Mouse (Mus musculus) lung, embryonic 14.5 days (tissue): ENCODE data around the gene Lce1a2. TPM values are rescaled to one million over a fixed set of nuclear protein-coding genes. Genes with fewer than 3 reads are reported as not detected.
A peak's percentile ranks its signal among the peaks of the same experiment; 100 is the strongest.
"Not testable (repeated sequence)": the region's sequence is repeated elsewhere in the genome, so short reads cannot be mapped to it uniquely, and the experiment has no call there.

Experiments
- ATAC-seq: fragments of 200-750 bp; cut with Nextera tagmentation; 2 replicates; pipeline ENCODE4 v1.8.0; 2017; ENCODE audit warnings: mild to moderate bottlenecking, moderate TSS enrichment, moderate library complexity; ENCODE audit not compliant: insufficient read depth
- DNase-seq: peaks from one replicate; pipeline ENCODE4 v3.0.0-alpha.2; 2015
- H3K27ac ChIP-seq: fragments of 300-500 bp; sonication (generic); 2 replicates; pipeline ENCODE4 v1.5.1; 2014; ENCODE audit warnings: low read depth, mild to moderate bottlenecking, moderate library complexity
- H3K27me3 ChIP-seq: fragments of 300-500 bp; sonication (generic); 2 replicates; pipeline ENCODE4 v1.6.1; 2014; ENCODE audit warnings: low read length, control low read depth; ENCODE audit not compliant: insufficient read depth
- H3K36me3 ChIP-seq: fragments of 300-500 bp; sonication (generic); 2 replicates; pipeline ENCODE4 v1.6.1; 2014; ENCODE audit warnings: control low read depth; ENCODE audit not compliant: insufficient read depth
- H3K4me1 ChIP-seq: fragments of 300-500 bp; sonication (generic); 2 replicates; pipeline ENCODE4 v1.6.1; 2014; ENCODE audit warnings: antibody characterized with exemption, control low read depth; ENCODE audit not compliant: insufficient read depth
- H3K4me2 ChIP-seq: fragments of 300-500 bp; sonication (generic); 2 replicates; pipeline ENCODE4 v1.6.1; 2014; ENCODE audit warnings: mild to moderate bottlenecking
- H3K4me3 ChIP-seq: fragments of 300-500 bp; sonication (generic); 2 replicates; pipeline ENCODE4 v1.5.1; 2014; ENCODE audit warnings: low read depth, low read length
- H3K9ac ChIP-seq: fragments of 300-500 bp; sonication (generic); 2 replicates; pipeline ENCODE4 v1.6.1; 2014
- H3K9me3 ChIP-seq: fragments of 300-500 bp; sonication (generic); 2 replicates; pipeline ENCODE4 v1.6.1; 2016; ENCODE audit warnings: low read depth, low read length, control low read depth
- CTCF ChIP-seq: IDR thresholded peaks from 2 replicates; pipeline ENCODE4 v1.5.1; 2016; ENCODE audit warnings: antibody characterized with exemption, low read depth
- WGBS: fragments of 180-500 bp; shearing (Covaris S2); extraction: QIAGEN DNeasy Blood & Tissue Kit; methylation state at CpG from one replicate; pipeline ENCODE4 v1.1.7; 2014; 5-methylcytosine and 5-hydroxymethylcytosine counted together
- polyA plus RNA-seq: library from polyadenylated mRNA; unstranded; fragments of >200 nt; fragmentation: Nextera tagmentation; extraction: Ambion mirVana; gene quantifications from 2 replicates; pipeline ENCODE4 v1.2.1, GENCODE M21; 2014

Lce1a2 gene
- not detected in 2 replicates for polyA plus RNA-seq

GRCm38 (mm10) chr3:92670215-92670614 is at the start of gene Lce1a2:
Gene Lce1a2 (minus strand): TSS chr3:92670315.
- TF ChIP-seq CTCF, result no peak
- H3K4me1 ChIP-seq, result no peaks in the 10 kb centered on the region
- ATAC-seq, result no peak
- H3K9me3 ChIP-seq, result no peaks in the 10 kb centered on the region
- no peak within 1 kb of the TSS for H3K27ac ChIP-seq
- no peak within 1 kb of the TSS for H3K4me2 ChIP-seq
- no peaks in the 10 kb centered on the region for H3K36me3 ChIP-seq
- no peaks in the 10 kb centered on the region for H3K27me3 ChIP-seq
- DNase-seq, result no peak
- no peak within 1 kb of the TSS for H3K4me3 ChIP-seq
- no peak within 1 kb of the TSS for H3K9ac ChIP-seq

DNA sequence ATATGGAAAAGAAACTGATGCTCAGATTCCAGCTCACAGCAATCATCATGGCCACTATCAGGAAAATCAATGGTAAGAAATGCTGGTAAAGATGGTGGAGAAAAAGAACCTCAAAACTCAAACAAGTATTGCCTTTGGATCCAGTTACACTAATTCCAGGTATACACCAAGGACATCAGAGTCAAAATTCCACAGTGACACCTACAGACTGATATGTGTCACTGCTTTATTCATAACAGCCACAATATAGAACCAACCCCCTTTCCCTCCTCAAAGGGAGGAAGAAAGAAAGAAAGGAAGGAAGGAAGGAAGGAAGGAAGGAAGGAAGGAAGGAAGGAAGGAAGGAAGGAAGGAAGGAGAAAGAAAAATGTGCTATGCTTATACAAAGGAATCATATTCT is 45.0 kb upstream of the Lce1a2 start:
- Histone ChIP-seq H3K9me3 (no peaks in the 10 kb centered on the region), H3K4me2 (no peak overlapping the region), H3K9ac (no peak overlapping the region), H3K4me1 (no peaks in the 10 kb centered on the region), H3K4me3 (no peak overlapping the region), H3K27ac (no peak overlapping the region), H3K27me3 (no peaks in the 10 kb centered on the region), H3K36me3 (no peaks in the 10 kb centered on the region)
- peak; percentile 4 for DNase-seq
- TF ChIP-seq CTCF, result peak; percentile 26; the same call in 1 of the 2 replicates
- no peak for ATAC-seq

DNA sequence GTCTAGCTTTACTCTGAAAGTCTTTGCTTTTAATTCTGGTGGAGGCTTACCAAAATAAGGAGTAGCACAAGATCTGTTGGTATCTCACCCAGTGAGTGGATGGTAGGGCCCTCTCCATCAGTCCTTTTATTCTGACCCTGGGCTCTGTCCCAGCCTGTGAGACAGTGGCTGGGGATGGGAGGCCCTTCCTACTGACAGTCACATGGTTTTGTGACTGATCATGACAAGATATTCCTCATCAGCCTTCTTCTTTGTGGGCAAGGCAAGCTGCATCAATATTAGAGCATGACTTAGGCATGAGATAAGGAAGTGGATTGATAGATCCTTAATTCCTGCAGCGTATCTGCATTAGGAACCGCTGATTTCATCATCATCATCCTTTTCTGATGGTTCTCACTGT is 38.9 kb upstream of the Lce1a2 start, which contains the start of gene Lce1e:
Gene Lce1e, minus strand, starts transcription at position 101 of the 400 bp plus-strand sequence.
- WGBS, result 78% methylated on average over 2 of the region's 2 CpGs
- H3K27ac ChIP-seq, result no peak within 1 kb of the TSS
- no peak for TF ChIP-seq CTCF
- H3K4me2 ChIP-seq, result no peak within 1 kb of the TSS
- H3K9ac ChIP-seq, result no peak within 1 kb of the TSS
- no peaks in the 10 kb centered on the region for H3K36me3 ChIP-seq
- H3K4me1 ChIP-seq, result no peaks in the 10 kb centered on the region
- no peak for ATAC-seq
- no peak within 1 kb of the TSS for H3K4me3 ChIP-seq
- no peaks in the 10 kb centered on the region for H3K27me3 ChIP-seq
- DNase-seq, result no peak
- H3K9me3 ChIP-seq, result no peaks in the 10 kb centered on the region

- no peaks in the 10 kb centered on the region for H3K4me1 ChIP-seq
- no peak for TF ChIP-seq CTCF
- no peaks in the 10 kb centered on the region for H3K36me3 ChIP-seq
- DNase-seq (no peak), ATAC-seq (no peak)
- no peak overlapping the region for H3K4me2 ChIP-seq
- H3K27me3 ChIP-seq, result no peaks in the 10 kb centered on the region
- no peaks in the 10 kb centered on the region for H3K9me3 ChIP-seq
- 20% methylated on average over 1 of the region's 1 CpGs for WGBS
- H3K27ac ChIP-seq, result no peak overlapping the region
- no peak overlapping the region for H3K4me3 ChIP-seq
- H3K9ac ChIP-seq, result no peak overlapping the region
These were observed 24.5 kb upstream of the Lce1a2 start for GRCm38 (mm10) chr3:92694613-92695012.

GRCm38 (mm10) chr3:92691688-92692087 is 21.6 kb upstream of the Lce1a2 start:
- no peak for ATAC-seq

DNA sequence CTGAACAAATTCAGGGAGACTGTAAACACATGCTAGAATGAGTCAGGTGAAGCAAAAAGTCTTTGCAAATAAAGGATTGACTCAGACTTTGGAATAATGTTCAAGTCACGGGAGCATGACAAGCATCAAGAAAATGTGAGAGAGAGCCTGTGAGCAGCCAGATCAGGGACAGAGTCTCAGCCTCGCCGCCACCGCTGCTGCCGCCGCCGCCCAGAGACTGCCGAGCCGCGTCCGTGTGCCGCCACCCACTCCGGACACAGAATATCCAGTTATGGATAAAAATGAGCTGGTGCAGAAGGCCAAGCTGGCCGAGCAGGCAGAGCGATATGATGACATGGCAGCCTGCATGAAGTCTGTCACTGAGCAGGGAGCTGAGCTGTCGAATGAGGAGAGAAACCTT is 19.0 kb upstream of the Lce1a2 start:
- not testable (repeated sequence) for DNase-seq

More at GRCm38 (mm10) chr3:92691688-92692087, 21.6 kb upstream of the Lce1a2 start:
- Histone ChIP-seq H3K4me1 (no peaks in the 10 kb centered on the region), H3K4me2 (no peak overlapping the region), H3K36me3 (no peaks in the 10 kb centered on the region), H3K9me3 (no peaks in the 10 kb centered on the region), H3K9ac (no peak overlapping the region), H3K27ac (no peak overlapping the region), H3K4me3 (no peak overlapping the region), H3K27me3 (no peaks in the 10 kb centered on the region)
- DNase-seq, result no peak
- TF ChIP-seq CTCF, result no peak

DNA sequence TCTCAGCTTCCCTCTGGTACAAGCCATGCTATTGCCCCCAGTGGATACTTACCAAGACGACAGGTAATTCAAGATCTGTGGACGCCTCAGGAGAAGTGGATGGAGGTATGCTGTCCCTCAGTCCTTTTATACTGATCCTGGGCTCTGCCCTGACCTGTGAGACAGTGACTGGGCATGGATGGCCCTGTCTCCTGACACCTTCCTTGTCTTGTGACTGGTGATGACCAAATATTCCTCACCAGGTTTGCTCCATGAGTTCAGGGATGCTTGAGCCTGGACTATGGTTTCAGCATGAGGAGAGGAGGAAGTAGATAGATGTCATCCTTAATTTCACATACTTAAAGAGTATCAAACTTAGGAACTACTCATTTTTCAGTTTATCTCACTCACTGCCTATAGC is 17.0 kb upstream of the Lce1a2 start, which contains the start of gene Lce1d:
Gene Lce1d, minus strand, starts transcription at position 101 of the 400 bp plus-strand sequence.
- no peak for DNase-seq
- H3K27me3 ChIP-seq, result no peaks in the 10 kb centered on the region
- no peaks in the 10 kb centered on the region for H3K4me1 ChIP-seq
- H3K4me2 ChIP-seq, result no peak within 1 kb of the TSS
- H3K4me3 ChIP-seq, result no peak within 1 kb of the TSS
- H3K9ac ChIP-seq, result no peak within 1 kb of the TSS
- no peak for ATAC-seq
- 63% methylated on average over 2 of the region's 2 CpGs for WGBS
- H3K36me3 ChIP-seq, result no peaks in the 10 kb centered on the region
- no peak within 1 kb of the TSS for H3K27ac ChIP-seq
- H3K9me3 ChIP-seq, result no peaks in the 10 kb centered on the region
- TF ChIP-seq CTCF, result no peak

More for the DNA sequence above, 19.0 kb upstream of the Lce1a2 start:
- H3K4me1 ChIP-seq, H3K4me2 ChIP-seq, H3K4me3 ChIP-seq, ATAC-seq, H3K36me3 ChIP-seq, H3K9me3 ChIP-seq, H3K27ac ChIP-seq, H3K9ac ChIP-seq, H3K27me3 ChIP-seq: not testable (repeated sequence)
- 59% methylated on average over 16 of the region's 16 CpGs for WGBS

DNA sequence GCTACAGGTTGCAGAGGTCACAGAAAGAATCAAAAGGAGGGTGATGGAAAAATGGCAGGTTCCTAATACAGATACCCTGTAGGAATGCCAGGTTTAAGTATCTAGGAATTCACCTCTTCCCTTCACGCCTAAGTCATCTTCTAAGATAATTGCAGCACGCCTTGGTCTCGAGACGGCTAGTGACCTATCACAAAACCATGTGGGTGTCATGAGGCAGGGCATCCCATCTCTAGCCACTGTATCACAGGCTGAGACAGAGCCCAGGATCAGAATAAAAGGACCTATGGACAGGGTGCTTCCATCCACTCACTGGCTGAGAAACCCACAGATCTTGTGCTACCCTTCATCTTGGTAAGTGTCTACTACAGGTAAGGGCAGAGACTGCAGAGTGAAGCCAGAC is 8.8 kb upstream of the Lce1a2 start, which contains the start of gene Lce1c:
Gene Lce1c, plus strand, starts transcription at position 301 of the 400 bp plus-strand sequence.
- no peak for ATAC-seq
- H3K4me3 ChIP-seq, result no peak within 1 kb of the TSS
- no peaks in the 10 kb centered on the region for H3K4me1 ChIP-seq
- no peaks in the 10 kb centered on the region for H3K9me3 ChIP-seq
- no peaks in the 10 kb centered on the region for H3K36me3 ChIP-seq
- WGBS, result 78% methylated on average over 4 of the region's 4 CpGs
- no peak within 1 kb of the TSS for H3K4me2 ChIP-seq
- no peaks in the 10 kb centered on the region for H3K27me3 ChIP-seq
- no peak within 1 kb of the TSS for H3K27ac ChIP-seq
- H3K9ac ChIP-seq, result no peak within 1 kb of the TSS
- no peak for DNase-seq
- TF ChIP-seq CTCF, result no peak
